Mouse (Mus musculus) layer of hippocampus, postnatal 36 days (tissue): ENCODE results near the gene Maml3. TPM values are rescaled to one million over a fixed set of nuclear protein-coding genes. Genes with fewer than 3 reads are reported as not detected.

Experiments used
- DNase-seq, 2 experiments: peaks; one replicate each; pipeline ENCODE4 v3.0.0; 2022
- total RNA-seq, 2 experiments: library from RNA; stranded (reverse); gene quantifications; 2 replicates each; pipeline ENCODE4 v1.2.3; 2021

Gene Maml3
- total RNA-seq, 2 experiments from 2014 or later, result 8.3 to 9.8 TPM

DNA sequence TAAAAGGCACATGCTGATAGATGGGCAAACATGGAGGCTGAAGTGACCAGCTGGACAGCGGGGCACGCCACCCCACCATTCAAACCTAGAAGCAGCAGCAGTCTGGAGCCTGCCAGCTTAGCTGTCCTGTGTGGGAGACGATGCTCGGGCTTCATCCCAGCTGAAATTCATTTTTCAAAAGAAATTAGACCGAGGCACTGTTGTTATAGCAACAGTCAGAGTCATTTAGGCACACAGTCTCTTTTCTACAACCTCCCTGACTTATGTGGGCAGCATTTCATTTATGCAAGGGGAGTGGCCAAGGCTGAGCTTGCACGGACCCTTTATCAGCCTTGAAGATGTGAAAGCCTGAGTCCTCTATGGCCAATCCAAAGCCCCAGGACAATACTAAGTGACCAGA lies 234.9 kb downstream of the Maml3 start:
- peak in 1 of 2 experiments; percentile 32 for DNase-seq

DNA sequence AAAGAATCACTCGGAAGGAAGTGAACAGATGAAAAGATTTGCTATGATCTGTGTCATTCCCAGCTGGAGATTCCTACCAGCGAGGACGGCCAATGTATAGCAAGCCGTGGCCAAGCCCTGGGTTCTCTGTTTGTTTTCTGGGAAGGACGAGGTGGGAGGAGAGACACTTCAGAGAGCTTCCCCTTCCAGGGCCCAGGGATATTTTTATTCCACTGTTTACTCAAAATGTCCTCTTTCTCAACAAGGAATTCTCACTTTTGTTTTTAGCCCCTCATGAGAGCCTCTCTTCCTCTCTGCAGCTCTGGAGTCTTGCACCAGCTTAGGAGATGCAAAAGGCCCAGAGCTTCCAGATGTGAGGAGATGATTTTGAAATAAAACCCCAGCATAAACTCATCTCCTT lies 236.0 kb downstream of the Maml3 start:
- DNase-seq, result no peak

DNA sequence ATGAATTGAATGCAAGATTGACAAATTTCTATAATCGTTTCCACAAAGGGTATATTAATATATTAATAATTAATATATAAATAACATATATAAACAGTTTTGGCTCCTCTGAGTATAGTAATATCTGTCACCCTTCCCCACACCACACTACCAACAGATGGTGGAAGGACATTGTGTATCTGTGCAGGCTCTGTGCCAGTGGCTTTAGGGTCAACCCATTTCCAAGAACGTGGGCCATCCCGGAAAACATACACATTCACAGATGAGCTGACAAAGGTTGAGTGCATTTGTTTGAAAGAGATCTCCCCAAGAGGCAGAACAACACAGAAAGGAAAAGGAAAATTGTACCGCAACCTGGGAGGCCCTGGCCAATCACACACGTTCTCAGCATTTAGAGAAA lies 238.4 kb downstream of the Maml3 start:
- no peak for DNase-seq

DNA sequence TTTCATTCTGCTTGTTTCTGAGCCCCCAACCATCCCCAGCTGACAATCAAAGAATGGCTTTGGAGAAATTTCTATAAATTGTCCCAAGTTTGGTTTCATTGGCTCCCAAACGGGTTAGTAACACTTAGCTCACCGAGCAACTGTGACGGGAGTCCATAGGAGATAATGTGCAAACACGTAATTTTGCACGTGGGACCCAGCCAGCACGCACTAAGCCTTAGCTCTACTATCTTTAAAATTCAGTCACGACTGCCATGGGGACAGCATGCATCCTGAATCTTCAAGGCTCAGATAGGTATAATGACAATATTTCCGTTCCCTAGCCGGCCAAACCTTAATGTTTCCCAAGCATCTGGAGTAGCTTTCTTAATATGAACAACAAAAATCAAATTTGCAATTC lies 243.2 kb downstream of the Maml3 start:
- no peak for DNase-seq

DNA sequence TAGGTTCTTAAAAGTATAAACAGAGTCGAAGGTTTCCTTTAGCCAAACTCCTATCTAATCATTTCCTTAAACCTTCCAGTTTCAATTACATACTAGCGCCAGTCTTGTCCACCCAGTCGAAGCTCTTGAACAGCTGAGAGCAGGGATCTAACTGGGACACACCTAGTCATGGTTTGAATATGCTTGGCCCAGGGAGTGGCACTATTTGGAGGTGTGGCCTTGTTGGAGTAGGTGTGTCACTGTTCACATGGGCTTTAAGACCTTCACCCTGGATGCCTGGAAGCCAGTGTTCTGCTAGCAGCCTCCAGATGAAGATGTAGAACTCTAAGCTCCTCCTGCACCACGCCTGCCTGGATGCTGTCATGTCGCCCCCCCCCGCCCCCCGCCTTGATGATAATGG lies 244.4 kb downstream of the Maml3 start:
- DNase-seq, result no peak

DNA sequence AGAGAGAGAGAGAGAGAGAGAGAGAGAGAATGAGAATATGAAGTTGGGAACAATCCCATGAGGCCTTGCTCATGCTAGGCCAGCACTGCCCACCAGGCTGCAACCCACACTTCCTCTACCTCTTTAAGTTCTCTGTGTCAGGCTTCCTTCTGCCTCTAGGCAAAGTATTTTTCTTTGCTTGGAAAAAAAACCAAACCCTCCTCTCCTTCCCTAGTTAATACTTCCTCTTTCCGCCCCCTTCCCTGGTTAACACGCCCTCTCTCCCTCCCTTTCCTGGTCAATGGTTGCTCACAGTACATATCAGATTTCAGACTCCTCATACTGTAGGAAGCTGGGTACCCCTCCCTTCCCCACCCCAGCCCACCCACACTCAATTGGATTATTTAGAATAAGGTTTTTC lies 245.7 kb downstream of the Maml3 start:
- no peak for DNase-seq

DNA sequence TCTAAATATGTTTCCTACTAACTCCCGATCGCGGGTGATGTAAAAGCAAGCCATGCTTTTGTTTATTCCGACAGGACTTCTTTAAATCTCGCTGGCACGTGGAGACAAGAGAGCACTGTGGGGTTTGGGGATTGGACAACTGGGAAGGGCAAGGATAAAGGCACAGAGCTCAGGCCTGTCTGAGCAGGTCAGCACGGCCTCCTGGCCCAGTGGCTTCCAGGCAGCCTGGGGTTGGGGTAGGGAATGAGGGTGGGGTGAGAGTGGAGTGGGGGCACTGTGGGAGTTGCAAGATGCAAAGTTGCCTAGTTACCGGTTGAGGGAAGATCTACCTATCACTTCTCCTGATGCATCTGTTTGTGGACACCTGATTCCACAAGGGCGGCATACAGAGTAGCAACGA lies 250.7 kb downstream of the Maml3 start:
- no peak for DNase-seq

DNA sequence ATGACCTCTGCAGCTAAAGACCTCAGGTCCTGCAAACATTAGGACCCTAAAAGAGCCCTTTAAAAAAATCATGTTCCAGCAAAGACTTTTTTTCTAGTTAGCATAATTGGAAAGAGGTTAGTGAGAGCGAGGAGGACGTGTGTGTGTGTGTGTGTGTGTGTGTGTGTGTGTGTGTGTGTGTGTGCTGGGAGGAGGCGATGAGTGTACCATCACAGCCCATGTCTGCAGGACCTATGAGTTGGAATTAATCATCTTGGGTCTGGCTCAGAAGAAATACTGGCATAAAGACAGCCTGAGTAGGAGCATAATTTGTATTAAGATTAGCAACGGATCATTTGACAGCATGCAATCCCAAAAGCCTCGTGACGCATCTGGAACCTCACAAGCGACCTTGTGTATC lies 251.3 kb downstream of the Maml3 start:
- no peak for DNase-seq

DNA sequence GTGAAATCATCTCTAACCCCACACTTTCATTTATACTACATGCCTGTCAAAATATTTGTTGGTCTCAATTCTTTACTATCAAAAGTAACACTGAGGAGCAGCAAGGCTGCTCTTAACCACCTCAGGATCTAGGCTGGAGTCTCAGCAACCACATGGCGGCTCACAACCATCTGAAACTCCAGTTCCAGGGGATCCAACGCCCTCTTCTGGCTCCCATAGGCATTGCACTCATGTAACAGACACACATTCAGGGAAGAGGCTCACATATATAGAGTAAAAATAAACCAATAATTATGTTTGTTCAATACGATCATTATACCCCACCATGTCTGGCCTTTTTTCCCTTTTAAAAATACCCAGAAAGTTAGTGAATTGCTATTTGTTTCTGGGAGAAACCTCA lies 252.2 kb downstream of the Maml3 start:
- DNase-seq, result no peak

DNA sequence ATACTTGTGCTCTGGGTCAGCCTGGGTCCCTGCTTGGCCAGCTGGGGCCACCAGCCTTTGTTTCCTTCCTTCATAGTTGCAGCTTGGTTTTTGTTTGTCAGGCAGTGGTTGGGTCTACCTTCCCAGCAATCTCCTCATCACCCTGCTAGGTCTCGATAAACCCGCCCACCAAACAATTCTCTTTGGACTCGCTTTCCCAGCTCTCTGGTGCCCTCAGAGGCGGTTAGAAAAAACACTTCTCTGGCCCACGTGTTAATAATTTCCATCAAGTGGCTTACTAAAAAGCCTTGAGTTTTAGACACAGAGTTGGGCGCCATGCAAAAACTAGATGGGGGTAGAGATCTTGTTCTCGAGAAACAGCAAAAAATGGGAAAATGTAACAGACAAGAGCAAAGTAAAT lies 253.3 kb downstream of the Maml3 start:
- no peak for DNase-seq

DNA sequence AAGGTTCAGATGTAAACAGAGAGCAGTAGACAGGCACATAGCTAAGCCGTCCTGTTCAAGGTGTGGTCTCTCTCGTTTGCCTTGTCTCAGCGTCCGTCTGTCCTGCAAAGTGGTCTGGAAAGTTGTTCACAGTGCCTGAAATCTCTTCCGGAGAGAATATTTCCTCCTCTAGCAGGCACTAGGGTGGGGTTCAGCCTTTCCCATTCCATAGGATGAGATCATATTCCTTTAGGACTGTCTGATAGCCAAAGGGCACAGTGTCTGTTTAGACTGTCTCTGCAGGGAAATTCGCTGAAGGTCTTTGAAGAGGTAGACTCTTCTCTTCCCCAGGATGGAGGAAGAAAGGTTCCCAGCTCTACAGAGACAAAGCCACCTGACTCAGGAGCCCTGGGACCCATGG lies 255.4 kb downstream of the Maml3 start:
- no peak for DNase-seq

DNA sequence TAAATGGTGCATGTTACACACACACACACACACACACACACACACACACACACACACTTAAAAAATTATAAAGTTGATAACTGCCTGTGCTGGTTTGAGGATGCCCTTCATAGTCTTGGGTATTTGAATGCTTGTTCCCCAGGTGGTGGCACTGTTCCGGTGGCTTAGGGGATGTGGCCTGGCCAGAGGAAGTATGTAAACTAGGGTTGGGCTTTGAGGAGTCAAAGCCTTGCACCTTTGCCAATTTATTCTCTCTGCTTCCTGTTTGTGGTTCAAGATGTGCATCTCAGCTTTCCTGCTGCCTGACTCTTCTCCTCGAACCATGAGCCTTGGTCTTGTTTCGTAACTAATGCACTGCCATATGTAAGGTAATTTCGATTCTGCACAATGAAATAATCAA lies 257.6 kb downstream of the Maml3 start:
- no peak for DNase-seq

DNA sequence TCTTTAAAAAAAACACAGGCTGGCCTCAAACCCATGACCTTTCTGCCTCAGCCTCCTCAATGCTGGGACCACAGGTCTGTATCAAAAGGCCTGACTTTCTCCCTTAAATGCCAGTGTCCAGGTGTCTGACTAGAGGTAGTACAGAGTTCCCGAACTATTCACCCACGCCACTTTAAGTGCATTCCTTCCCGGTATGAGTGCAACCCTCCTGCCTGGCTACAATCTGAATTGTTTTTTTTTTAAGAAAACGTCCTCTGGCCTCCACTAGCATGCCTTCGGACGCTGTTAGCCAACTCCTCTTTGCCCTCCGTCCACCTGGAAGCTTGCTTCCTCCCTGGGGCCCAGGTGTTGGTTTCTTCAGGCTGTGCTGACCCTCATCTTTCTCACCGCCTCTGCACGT lies 260.6 kb downstream of the Maml3 start:
- DNase-seq, result no peak

DNA sequence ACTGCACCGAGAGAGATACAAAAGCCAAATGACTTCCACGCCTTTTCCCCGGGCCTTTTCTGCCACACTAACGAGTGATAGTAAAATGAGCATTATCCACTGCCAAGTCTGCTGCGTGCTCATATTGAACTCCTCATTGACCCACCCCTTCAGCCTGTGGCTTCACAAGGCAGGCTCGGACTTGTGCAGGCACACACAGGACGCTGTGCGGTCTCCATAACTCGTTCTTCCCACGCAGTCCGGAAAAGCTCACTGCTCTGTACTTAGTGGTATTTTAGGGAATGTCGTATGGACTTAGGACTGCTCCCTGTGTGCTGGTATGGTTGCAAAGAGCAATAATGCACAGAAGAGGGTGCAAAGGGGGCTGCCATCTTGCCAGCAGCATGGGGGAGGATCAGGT lies 262.7 kb downstream of the Maml3 start:
- no peak for DNase-seq

DNA sequence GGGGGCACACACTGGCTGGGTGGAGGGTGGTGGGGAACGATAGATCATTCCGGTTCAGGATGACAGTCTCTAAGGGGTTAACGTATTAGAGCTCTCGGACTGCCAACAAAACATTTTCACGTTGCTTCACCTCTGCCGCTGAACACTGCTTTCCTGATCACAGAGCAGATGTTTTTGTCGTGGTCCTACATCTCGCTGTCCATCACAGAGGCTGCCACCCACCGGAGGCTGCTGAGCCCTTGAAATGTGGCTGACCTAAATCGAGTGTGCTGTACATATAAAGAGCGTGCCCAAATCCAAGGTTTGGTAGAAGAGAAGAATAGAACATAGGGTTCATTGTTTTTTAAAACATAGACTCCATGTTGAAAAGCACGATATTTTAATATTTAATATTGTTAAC lies 263.3 kb downstream of the Maml3 start:
- DNase-seq, result no peak

DNA sequence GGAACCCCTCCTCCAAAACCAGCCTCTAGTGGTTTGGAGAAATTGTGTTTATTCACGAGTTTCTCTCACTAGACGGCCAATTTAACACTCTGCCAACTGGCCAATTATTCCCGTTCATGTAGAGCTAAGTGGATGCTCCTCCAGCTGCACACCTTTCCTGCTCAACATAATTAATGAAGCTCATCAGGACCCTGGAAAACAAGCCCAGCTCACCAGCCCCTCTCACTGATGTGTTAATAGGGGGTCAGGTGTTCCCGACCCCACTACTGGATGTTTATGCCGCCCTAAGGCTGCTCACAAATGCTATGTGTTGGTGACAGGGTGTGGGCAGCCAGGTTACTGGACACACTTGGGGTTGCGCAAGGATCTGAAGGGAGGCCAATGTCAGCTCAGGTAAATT lies 263.7 kb downstream of the Maml3 start:
- DNase-seq, result no peak

DNA sequence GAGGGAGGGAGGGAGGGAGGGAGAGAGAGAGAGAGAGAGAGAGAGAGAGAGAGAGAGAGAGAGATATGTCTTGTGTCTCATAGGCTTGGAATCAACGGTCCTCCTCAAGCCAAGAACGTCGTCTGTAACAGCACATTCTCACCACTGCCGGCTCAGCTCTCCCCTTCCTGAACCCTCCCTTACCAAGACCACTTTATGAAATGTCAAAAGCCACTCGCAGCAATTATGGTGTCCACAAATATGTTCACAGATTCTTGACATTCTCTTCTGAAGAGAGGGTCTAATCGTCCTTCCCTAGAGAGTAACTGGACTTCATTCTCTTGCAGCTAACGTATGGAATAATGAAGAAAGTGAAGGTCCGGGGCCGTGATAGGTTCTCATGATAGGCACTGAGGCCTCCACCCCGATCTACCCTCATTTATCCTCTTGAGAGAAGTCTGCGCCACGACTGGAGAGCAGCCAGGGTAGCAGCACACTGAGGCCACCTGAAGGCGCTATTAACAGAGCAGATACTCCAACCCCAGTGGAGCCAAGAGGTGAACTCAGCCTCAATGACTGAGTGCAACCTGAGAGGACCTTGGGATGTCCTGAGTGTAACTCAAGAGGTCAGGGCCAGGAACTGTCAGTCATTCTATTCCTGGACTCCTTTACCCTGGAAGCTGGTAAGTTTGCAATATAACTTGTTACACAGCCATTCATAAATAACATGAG lies 264.6 kb downstream of the Maml3 start:
- DNase-seq, result no peak

DNA sequence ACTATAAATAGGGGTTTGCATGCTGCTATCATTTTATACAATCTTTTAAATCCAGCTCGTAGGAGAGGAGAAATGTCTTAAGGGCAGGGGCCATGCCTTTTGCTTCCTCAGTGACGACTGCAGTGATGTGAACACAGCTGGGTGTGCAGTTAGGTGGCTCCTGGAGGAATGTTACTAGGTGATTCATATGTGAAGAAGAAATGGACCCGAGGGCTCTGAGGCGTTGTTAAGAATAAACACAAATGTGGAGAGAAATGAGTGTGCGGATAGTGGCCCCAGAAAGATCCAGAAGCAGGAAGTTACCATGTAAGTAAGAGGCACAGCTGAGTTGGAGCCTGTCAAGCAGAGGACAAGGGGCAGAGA lies 265.5 kb downstream of the Maml3 start:
- DNase-seq, result no peak

DNA sequence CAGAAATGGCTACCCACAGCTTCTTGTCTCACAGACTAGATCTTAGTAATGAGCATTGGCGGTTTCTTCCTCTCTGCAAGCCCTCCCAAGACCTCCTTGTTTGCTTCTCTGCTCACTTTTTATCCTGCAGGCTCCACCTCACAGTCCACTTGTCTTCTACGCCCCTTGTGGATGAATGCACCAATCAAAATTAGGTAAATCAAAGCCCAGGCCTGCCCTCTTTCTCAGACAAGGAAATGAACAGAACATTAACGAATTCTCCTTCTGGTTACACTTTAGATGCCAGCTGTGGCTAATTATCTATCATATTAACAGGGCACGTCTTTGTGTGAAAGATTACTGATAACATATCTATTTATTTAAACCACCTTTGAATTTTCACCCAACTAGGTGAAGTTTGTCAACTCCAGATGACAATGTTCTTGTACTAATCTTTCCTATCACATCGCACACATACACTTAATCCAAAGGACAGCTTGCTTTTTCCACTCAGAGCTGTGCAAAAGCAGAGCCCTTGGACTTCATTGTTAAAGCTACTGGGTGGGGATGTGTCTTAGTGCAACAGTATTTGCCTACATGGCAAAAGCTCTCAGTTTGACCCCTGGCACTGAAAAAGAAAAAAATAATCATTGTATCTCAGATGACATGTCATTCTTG lies 266.1 kb downstream of the Maml3 start:
- DNase-seq, result no peak

DNA sequence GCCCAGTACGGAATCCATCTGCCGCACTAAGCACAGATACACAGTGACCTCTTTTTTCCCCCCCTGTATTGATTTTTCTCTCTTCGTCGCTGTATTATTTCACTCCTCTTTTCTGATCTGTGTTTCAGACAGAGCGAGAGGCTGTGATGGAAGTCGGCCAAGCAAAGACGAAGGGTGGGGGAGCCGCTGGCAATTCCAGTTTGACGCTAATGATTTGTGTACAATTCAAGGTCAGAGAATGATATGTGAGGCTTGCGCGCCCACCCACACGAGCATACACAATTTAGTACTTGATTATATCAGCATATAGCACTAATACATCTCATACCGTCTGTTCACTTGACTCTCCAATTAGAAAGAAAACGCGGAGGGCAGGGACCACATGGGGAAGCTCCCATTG lies 271.9 kb downstream of the Maml3 start:
- DNase-seq, result no peak

DNA sequence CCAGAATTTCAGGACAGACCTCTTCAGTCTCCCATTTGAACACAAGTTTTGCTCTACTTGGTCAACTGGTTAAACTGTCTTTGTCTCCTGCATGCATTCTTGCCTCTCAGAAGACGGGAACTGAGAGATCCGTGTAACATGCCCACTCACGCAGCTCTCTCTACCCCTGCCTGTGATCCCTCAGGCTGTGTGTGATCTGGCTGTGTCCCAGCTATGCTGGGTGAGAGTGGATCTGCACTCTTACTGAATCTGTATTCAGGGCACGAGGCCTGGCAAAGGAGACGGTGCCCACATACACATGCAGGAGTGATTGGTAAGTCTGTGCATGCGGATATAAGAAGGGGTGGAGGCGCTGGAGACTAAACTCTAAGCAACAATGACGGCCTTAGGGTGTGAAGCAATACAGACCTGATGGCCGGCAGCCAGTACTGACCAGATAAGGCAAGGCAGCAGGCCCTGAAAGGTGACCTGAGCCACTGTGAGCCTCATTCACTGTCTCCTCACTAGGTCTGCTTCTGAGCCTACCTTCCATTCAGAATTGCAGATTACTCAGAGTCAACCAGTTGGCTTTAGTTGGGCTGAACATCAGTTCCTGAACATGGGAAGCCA lies 274.0 kb downstream of the Maml3 start:
- DNase-seq, result no peak

DNA sequence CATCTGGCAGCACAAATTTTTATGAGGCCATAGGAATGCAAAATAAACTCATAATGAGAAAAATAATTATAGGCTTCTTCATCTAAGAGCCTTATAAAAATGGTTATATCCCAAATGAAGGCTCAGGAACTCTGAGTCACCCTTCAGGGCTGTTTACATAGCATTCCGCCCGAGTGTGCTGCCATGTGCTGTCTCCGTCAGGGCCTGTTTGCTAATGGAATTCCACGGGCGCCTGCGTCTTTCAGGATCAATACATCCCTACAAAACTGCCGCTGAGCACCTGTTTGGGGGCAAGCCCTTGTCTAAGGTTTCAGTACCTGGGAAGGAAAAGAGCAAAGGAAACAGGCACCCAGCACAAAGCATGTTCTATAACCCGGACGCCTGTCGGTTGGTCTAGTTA lies 279.3 kb downstream of the Maml3 start:
- no peak for DNase-seq

DNA sequence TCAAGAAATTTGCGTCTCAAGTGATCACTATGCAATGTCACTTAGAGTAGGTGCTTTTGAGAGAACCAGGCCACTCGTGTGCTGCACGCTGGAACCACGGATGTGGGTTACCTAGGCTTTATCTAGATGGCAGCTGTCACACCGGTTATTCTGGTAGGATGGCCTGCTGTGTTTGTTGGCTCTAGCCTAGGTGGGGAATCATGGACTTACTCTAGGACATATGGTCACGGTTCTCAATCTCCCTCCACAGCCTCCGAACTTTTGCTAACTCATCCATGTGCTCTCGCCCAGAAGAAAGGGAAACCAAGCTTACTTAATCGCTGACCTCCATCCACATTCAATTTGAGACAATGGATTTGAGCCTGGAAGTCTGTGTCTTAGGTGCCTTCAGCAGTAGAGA lies 280.4 kb downstream of the Maml3 start:
- no peak for DNase-seq

DNA sequence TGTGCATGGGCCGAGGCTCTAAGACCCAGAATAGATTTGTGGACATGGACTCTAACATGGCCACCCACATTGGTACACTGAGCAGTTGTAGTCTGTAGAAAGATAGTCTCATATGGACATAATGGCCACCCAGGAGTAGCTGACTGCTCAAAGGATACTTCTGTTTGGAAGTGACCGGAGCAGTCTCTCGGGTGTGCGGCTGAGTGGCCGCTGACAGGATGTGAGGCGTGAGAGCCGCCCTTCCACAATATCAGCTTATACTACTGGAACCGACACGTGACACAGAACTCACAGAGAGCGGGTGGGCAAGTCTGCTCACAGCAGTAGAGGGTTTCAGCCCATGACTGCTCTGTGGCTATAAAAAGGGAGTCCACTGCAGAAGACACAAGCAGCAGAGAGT lies 283.3 kb downstream of the Maml3 start:
- DNase-seq, result no peak
